Mouse (Mus musculus): ENCODE measurements around the gene Rnft2. TPM values are rescaled to one million over a fixed set of nuclear protein-coding genes. Genes with fewer than 3 reads are reported as not detected.
A peak's percentile ranks its signal among the peaks of the same experiment; 100 is the strongest.

Gene Rnft2
- polyA plus RNA-seq, 1 experiment: 53.8 TPM

GRCm38 (mm10) chr5:118214418-118215154 is 30.3 kb downstream of the Rnft2 start:
- TF ChIP-seq POLR2A (IDR thresholded peaks at IDR 0.05; ENCODE audit: borderline replicate concordance, insufficient read depth, low read length): peak; percentile 65; the same call in 1 of the 2 replicates
- TF ChIP-seq CTCF (IDR thresholded peaks at IDR 0.05; ENCODE audit: borderline replicate concordance, insufficient read depth, low read depth, low read length): no peak
- Histone ChIP-seq H3K4me1 (ENCODE audit: control insufficient read depth, insufficient read depth, low read length) (peaks cover 6% of the 10 kb centered on the region), H3K4me3 (replicated peaks; ENCODE audit: insufficient read depth, low read depth, low read length) (peak overlapping the region; percentile 48), H3K27me3 (ENCODE audit: control insufficient read depth, insufficient read depth, low read length) (no peaks in the 10 kb centered on the region), H3K27ac (ENCODE audit: insufficient read depth, low read length) (peak overlapping the region; percentile 69)
- 4% methylated on average over 24 of the region's 24 CpGs for WGBS
- DNase-seq: peak; percentile 95 to 96

- DNase-seq: peak in 1 of 2 experiments; percentile 43
- WGBS: 9% methylated on average over 5 of the region's 5 CpGs
- peaks cover 6% of the 10 kb centered on the region for H3K4me1 ChIP-seq (ENCODE audit: control insufficient read depth, insufficient read depth, low read length)
- H3K27me3 ChIP-seq (ENCODE audit: control insufficient read depth, insufficient read depth, low read length): no peaks in the 10 kb centered on the region
- peak overlapping the region; percentile 69 for H3K27ac ChIP-seq (ENCODE audit: insufficient read depth, low read length)
- TF ChIP-seq CTCF (IDR thresholded peaks at IDR 0.05; ENCODE audit: borderline replicate concordance, insufficient read depth, low read depth, low read length) (no peak), POLR2A (IDR thresholded peaks at IDR 0.05; ENCODE audit: borderline replicate concordance, insufficient read depth, low read length) (no peak)
- peak overlapping the region; percentile 48 for H3K4me3 ChIP-seq (replicated peaks; ENCODE audit: insufficient read depth, low read depth, low read length)
Observed at GRCm38 (mm10) chr5:118214012-118214411, 30.9 kb downstream of the Rnft2 start.

- H3K4me3 ChIP-seq (replicated peaks; ENCODE audit: insufficient read depth, low read depth, low read length): no peak overlapping the region
- H3K27me3 ChIP-seq (ENCODE audit: control insufficient read depth, insufficient read depth, low read length): no peaks in the 10 kb centered on the region
- TF ChIP-seq CTCF (IDR thresholded peaks at IDR 0.05; ENCODE audit: borderline replicate concordance, insufficient read depth, low read depth, low read length): no peak
- no peak for TF ChIP-seq POLR2A (IDR thresholded peaks at IDR 0.05; ENCODE audit: borderline replicate concordance, insufficient read depth, low read length)
- WGBS: 72% methylated on average over 8 of the region's 8 CpGs
- no peaks in the 10 kb centered on the region for H3K4me1 ChIP-seq (ENCODE audit: control insufficient read depth, insufficient read depth, low read length)
- H3K27ac ChIP-seq (ENCODE audit: insufficient read depth, low read length): no peak overlapping the region
- no peak for DNase-seq
Observed at GRCm38 (mm10) chr5:118205852-118206251, 39.1 kb downstream of the Rnft2 start.

- Histone ChIP-seq H3K4me3 (replicated peaks; ENCODE audit: insufficient read depth, low read depth, low read length) (no peak overlapping the region), H3K27me3 (ENCODE audit: control insufficient read depth, insufficient read depth, low read length) (no peaks in the 10 kb centered on the region), H3K27ac (ENCODE audit: insufficient read depth, low read length) (no peak overlapping the region), H3K4me1 (ENCODE audit: control insufficient read depth, insufficient read depth, low read length) (no peaks in the 10 kb centered on the region)
- no peak for TF ChIP-seq CTCF (IDR thresholded peaks at IDR 0.05; ENCODE audit: borderline replicate concordance, insufficient read depth, low read depth, low read length)
- TF ChIP-seq POLR2A (IDR thresholded peaks at IDR 0.05; ENCODE audit: borderline replicate concordance, insufficient read depth, low read length): no peak
- no peak for DNase-seq
- 66% methylated on average over 16 of the region's 16 CpGs for WGBS
Observed at GRCm38 (mm10) chr5:118204675-118205440, 40.1 kb downstream of the Rnft2 start.

- TF ChIP-seq CTCF (IDR thresholded peaks at IDR 0.05; ENCODE audit: borderline replicate concordance, insufficient read depth, low read depth, low read length) (no peak), POLR2A (IDR thresholded peaks at IDR 0.05; ENCODE audit: borderline replicate concordance, insufficient read depth, low read length) (no peak)
- Histone ChIP-seq H3K4me1 (ENCODE audit: control insufficient read depth, insufficient read depth, low read length) (no peaks in the 10 kb centered on the region), H3K27me3 (ENCODE audit: control insufficient read depth, insufficient read depth, low read length) (no peaks in the 10 kb centered on the region), H3K27ac (ENCODE audit: insufficient read depth, low read length) (no peak overlapping the region), H3K4me3 (replicated peaks; ENCODE audit: insufficient read depth, low read depth, low read length) (no peak overlapping the region)
- 90% methylated on average over 5 of the region's 5 CpGs for WGBS
- no peak for DNase-seq
Observed at GRCm38 (mm10) chr5:118199670-118200069, 45.2 kb downstream of the Rnft2 start.

DNA sequence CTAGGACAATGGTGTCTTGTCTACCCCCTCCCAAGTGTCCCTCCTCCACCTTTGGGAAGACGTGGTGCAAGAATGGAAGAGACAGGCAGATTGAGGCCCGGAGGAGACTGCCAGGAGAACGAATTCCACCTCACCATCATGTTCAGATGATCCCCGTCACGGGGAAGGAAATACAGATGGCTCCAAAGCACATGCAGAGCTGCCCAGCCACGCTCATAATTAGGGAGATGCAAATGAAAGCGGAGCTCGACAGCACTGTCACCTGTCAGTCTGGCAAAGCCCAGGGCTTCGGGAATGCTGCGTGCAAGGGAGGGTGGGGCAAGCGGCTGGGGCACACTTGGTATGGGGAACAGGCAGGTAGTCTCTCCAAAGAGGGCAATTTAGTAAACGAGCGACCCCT is 47.5 kb downstream of the Rnft2 start:
- 40% methylated on average over 13 of the region's 13 CpGs for WGBS
- TF ChIP-seq CTCF (IDR thresholded peaks at IDR 0.05; ENCODE audit: borderline replicate concordance, insufficient read depth, low read depth, low read length) (no peak), POLR2A (IDR thresholded peaks at IDR 0.05; ENCODE audit: borderline replicate concordance, insufficient read depth, low read length) (no peak)
- Histone ChIP-seq H3K4me3 (replicated peaks; ENCODE audit: insufficient read depth, low read depth, low read length) (no peak overlapping the region), H3K27me3 (ENCODE audit: control insufficient read depth, insufficient read depth, low read length) (no peaks in the 10 kb centered on the region), H3K27ac (ENCODE audit: insufficient read depth, low read length) (no peak overlapping the region), H3K4me1 (ENCODE audit: control insufficient read depth, insufficient read depth, low read length) (peaks cover 6% of the 10 kb centered on the region; the same call in 1 of the 2 replicates)
- DNase-seq: no peak

GRCm38 (mm10) chr5:118192221-118192620 is 52.7 kb downstream of the Rnft2 start:
- 10% methylated on average over 18 of the region's 18 CpGs for WGBS
- TF ChIP-seq POLR2A (IDR thresholded peaks at IDR 0.05; ENCODE audit: borderline replicate concordance, insufficient read depth, low read length) (no peak), CTCF (IDR thresholded peaks at IDR 0.05; ENCODE audit: borderline replicate concordance, insufficient read depth, low read depth, low read length) (no peak)
- Histone ChIP-seq H3K27me3 (ENCODE audit: control insufficient read depth, insufficient read depth, low read length) (no peaks in the 10 kb centered on the region), H3K4me1 (ENCODE audit: control insufficient read depth, insufficient read depth, low read length) (peaks cover 17% of the 10 kb centered on the region), H3K27ac (ENCODE audit: insufficient read depth, low read length) (no peak overlapping the region), H3K4me3 (replicated peaks; ENCODE audit: insufficient read depth, low read depth, low read length) (no peak overlapping the region)
- DNase-seq: peak; percentile 44 to 48

All from cerebellum, adult 2 months (tissue).